Mouse (Mus musculus) Patski (cell line): ENCODE measurements at regions not wholly inside any gene's neighbourhood (a gene's known extent, or its start where the extent isn't known, plus 50 kb on each side); places are given as distances from the start of the nearest gene placed in this dataset.

Experiments
- ATAC-seq: fragments of 100-300 bp; one replicate; pipeline ENCODE4 v1.8.0; 2021
- CTCF ChIA-PET: fragments of 350-600 bp; sonication (Branson Sonifier 250); formaldehyde crosslinking; loops from one replicate; lab custom pipeline; 2022; ENCODE audit warnings: inconsistent platforms; lab: Charles Lee
- POLR2A ChIA-PET: fragments of 350-600 bp; sonication (Branson Sonifier 250); formaldehyde crosslinking; loops from one replicate; lab custom pipeline; 2022; ENCODE audit warnings: antibody characterized with exemption, inconsistent platforms; lab: Charles Lee
- DNase-seq: peaks from one replicate; pipeline ENCODE4 v3.0.0-alpha.2; 2011; ENCODE audit warnings: low read depth, low spot score
- H3K27me3 ChIP-seq: fragments of 371-371 bp; one replicate; pipeline ENCODE4 v1.5.1; 2021
- CTCF ChIP-seq: fragments of 100-300 bp; IDR thresholded peaks from one replicate; pipeline ENCODE4 v1.5.1; 2021
- in situ Hi-C: fragments of 300-500 bp; cut with MboI; formaldehyde crosslinking; loops from 3 replicates; pipeline ENCODE4 v1.11.1; 2018; ENCODE audit warnings: low pct_unique_long_range_greater_than_20kb, mixed read lengths

GRCm38 (mm10) chr10:22919869-22920268 lies 99.9 kb upstream of the Tcf21 start:
- ChIA-PET CTCF (no interaction called here), POLR2A (no interaction called here)
- peaks cover 33% of the 10 kb centered on the region for H3K27me3 ChIP-seq
- in situ Hi-C loops, result no loop called here
- ATAC-seq (no peak), DNase-seq (no peak)
- no peak for TF ChIP-seq CTCF

GRCm38 (mm10) chr10:22917797-22918196 lies 97.8 kb upstream of the Tcf21 start:
- H3K27me3 ChIP-seq, result peaks cover 30% of the 10 kb centered on the region
- in situ Hi-C loops, result no loop called here
- no peak for TF ChIP-seq CTCF
- ChIA-PET CTCF (no interaction called here), POLR2A (no interaction called here)
- ATAC-seq, result no peak
- no peak for DNase-seq

GRCm38 (mm10) chr10:22915785-22916514 lies 96.0 kb upstream of the Tcf21 start:
- no peak for TF ChIP-seq CTCF
- ATAC-seq (no peak), DNase-seq (no peak)
- POLR2A ChIA-PET, result no interaction called here
- peaks cover 30% of the 10 kb centered on the region for H3K27me3 ChIP-seq
- in situ Hi-C loops, result no loop called here
- CTCF ChIA-PET, result no interaction called here

- ChIA-PET CTCF (no interaction called here), POLR2A (no interaction called here)
- ATAC-seq (no peak), DNase-seq (no peak)
- H3K27me3 ChIP-seq, result peaks cover 33% of the 10 kb centered on the region
- TF ChIP-seq CTCF, result no peak
- in situ Hi-C loops, result no loop called here
These were observed 93.1 kb upstream of the Tcf21 start for GRCm38 (mm10) chr10:22913112-22913511.

GRCm38 (mm10) chr10:22908640-22909039 lies 88.7 kb upstream of the Tcf21 start:
- peaks cover 38% of the 10 kb centered on the region for H3K27me3 ChIP-seq
- in situ Hi-C loops, result no loop called here
- ChIA-PET CTCF (no interaction called here), POLR2A (no interaction called here)
- TF ChIP-seq CTCF, result no peak
- DNase-seq (no peak), ATAC-seq (no peak)

GRCm38 (mm10) chr10:22905281-22905680 lies 85.3 kb upstream of the Tcf21 start:
- ChIA-PET POLR2A (no interaction called here), CTCF (no interaction called here)
- ATAC-seq, result no peak
- no peak for DNase-seq
- H3K27me3 ChIP-seq, result peaks cover 37% of the 10 kb centered on the region
- no peak for TF ChIP-seq CTCF
- in situ Hi-C loops, result no loop called here

- no peak for DNase-seq
- TF ChIP-seq CTCF, result no peak
- H3K27me3 ChIP-seq, result peaks cover 4% of the 10 kb centered on the region
- CTCF ChIA-PET, result interaction anchor here (1.5 kb wide), 1 partner anchor 11 kb away, joined by 4 read pairs; no protein-coding TSS in a partner anchor
- ATAC-seq, result no peak
- in situ Hi-C loops, result no loop called here
- POLR2A ChIA-PET, result no interaction called here
These were observed 73.5 kb upstream of the Tcf21 start for GRCm38 (mm10) chr10:22893442-22893985.

- H3K27me3 ChIP-seq, result peaks cover 10% of the 10 kb centered on the region
- in situ Hi-C loops, result no loop called here
- no peak for ATAC-seq
- no peak for DNase-seq
- no peak for TF ChIP-seq CTCF
- POLR2A ChIA-PET, result no interaction called here
- CTCF ChIA-PET, result no interaction called here
These were observed 67.5 kb upstream of the Tcf21 start for GRCm38 (mm10) chr10:22887451-22887850.

GRCm38 (mm10) chr10:22879714-22880113 lies 59.7 kb upstream of the Tcf21 start:
- TF ChIP-seq CTCF, result no peak
- peaks cover 51% of the 10 kb centered on the region for H3K27me3 ChIP-seq
- CTCF ChIA-PET, result interaction anchor here (0.7 kb wide), 1 partner anchor 9 kb away, joined by 3 read pairs; no protein-coding TSS in a partner anchor
- in situ Hi-C loops, result no loop called here
- no peak for DNase-seq
- POLR2A ChIA-PET, result no interaction called here
- no peak for ATAC-seq

- peaks cover 54% of the 10 kb centered on the region for H3K27me3 ChIP-seq
- DNase-seq, result no peak
- in situ Hi-C loops, result no loop called here
- no peak for TF ChIP-seq CTCF
- POLR2A ChIA-PET, result no interaction called here
- CTCF ChIA-PET, result no interaction called here
- no peak for ATAC-seq
These were observed 57.7 kb upstream of the Tcf21 start for GRCm38 (mm10) chr10:22877536-22878130.

GRCm38 (mm10) chr10:22877028-22877427 lies 57.1 kb upstream of the Tcf21 start:
- POLR2A ChIA-PET, result no interaction called here
- ATAC-seq, result no peak
- in situ Hi-C loops, result no loop called here

More at GRCm38 (mm10) chr10:22877028-22877427, 57.1 kb upstream of the Tcf21 start:
- DNase-seq, result no peak
- CTCF ChIA-PET, result interaction anchor here (1.1 to 1.3 kb wide), 2 partner anchors 10 to 12 kb away, joined by 4 to 5 read pairs; no protein-coding TSS in a partner anchor
- no peak for TF ChIP-seq CTCF
- H3K27me3 ChIP-seq, result peaks cover 54% of the 10 kb centered on the region
